Mouse (Mus musculus) retina, adult 2 months (tissue): ENCODE data around the gene Podn.
"Not testable (repeated sequence)": the region's sequence is repeated elsewhere in the genome, so short reads cannot be mapped to it uniquely, and the experiment has no call there.

Experiments used
- DNase-seq: peaks from one replicate; pipeline ENCODE4 v3.0.0-alpha.2; 2012; ENCODE audit warnings: low read depth, low spot score

Podn gene

DNA sequence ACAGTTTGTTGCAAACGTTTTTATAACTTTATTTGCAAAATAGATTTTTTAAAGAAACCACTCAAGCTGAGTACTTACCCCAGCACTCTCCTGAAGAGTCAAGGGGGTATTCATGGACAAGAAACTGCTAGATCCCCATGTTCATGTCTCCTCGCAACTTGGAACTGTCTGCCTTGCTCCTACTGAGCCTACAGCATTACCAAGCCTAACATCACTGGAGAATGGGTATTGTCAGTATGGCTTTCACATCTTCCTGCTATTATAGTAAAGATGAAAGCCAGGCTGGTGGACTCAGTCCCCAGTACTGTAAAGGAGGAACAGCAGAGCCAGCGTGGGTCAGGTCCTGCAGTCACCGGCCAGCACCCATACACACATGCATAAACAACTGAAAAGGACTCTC, at the start of gene Podn:
Podn (minus strand) TSS at position 101 of the 400 bp plus-strand sequence.
- no peak for DNase-seq

DNA sequence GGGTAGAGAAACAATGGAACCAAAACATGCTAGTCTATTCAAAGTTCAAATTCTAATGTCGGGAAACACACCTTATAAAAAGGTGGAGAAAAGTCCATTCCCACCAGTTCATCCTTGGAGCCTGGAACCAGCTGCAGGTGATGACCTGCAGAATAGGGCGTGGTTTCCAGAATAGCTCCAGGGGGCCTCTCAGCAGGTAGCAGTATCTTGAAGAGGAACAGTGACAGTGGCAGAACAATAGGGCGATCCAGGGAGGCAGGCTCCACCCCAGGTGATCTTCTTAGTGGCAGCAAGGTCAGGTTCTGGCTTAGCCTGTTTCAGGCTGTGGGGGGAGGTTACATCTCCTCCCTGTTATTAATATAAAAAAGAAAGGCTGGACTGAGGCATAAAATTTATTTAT, 49.3 kb upstream of the Podn start:
- DNase-seq: not testable (repeated sequence)

DNA sequence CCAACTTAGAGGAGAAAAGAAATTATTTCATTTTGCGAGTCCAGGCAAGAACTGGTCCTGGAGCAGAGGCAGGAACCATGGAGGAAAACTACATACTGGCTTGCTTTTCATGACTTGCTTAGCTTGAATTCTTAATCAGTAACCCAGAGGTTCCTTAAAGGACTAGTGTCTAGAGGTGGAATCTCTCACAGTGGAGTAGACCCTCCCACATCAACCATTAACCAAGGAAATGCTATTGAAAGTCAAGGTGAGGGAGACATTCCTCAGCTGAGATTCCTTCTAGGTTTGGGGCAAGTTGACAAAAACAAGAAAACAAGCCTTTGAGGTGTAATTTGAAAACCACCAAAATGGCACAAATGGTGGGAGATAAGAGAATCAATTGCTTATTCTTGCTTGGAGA, 48.6 kb upstream of the Podn start, which contains the start of gene Scp2:
Scp2 (minus strand) TSS at position 119 of the 400 bp plus-strand sequence.
- DNase-seq: no peak

DNA sequence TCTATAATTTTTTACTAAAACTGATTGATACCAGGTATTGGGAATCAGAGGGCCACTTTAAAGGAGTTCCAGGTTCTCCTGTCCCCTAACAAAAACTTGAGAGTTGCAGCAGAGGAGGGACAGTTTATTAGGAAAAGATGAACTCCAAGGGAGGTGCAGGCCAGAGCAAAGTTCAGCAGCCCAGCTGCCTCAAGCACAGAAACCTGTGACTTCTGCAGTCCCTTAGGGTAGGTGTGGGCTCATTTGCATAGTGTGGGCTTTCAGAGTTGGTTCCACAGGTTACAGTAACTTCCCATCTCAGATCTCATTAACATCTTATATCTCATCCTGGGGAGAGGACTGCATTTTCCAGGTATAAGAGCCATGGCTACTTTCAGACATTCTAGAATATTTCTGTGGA, 47.5 kb upstream of the Podn start:
- no peak for DNase-seq

DNA sequence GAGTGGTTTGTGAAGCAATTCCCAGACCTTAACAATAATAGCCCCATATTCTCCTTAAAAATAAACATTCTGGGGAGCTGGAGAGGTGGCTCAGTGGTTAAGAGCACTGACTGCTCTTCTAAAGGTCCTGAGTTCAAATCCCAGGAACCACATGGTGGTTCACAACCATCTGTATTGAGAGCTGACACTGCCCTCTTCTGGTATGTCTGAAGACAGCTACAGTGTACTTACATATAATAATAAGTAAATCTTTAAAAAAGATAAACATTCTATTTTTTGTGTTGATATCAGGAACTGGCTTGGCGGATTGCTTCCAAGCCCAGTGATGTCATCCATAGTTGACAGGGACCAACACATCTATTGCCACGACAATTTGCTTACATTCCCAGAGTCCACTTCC, 46.9 kb upstream of the Podn start:
- DNase-seq: not testable (repeated sequence)

DNA sequence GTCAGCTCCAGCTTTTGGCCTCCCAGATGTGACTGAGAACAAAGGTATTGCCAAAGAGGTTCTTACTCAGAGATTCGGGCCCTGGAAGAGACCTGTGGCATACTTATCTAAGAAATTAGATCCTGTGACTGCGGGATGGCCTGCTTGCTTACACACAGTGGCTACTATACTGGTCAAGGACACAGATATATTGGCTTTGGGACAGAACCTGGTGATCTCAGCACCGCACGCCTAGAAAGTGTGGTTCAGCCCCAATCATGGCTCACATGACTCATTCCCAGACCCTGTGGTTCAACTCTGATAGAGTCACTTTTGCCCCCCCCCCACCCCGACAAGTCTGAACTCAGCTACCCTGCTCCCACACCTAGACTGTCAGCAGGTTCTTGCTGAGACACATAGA, 40.7 kb upstream of the Podn start:
- no peak for DNase-seq

DNA sequence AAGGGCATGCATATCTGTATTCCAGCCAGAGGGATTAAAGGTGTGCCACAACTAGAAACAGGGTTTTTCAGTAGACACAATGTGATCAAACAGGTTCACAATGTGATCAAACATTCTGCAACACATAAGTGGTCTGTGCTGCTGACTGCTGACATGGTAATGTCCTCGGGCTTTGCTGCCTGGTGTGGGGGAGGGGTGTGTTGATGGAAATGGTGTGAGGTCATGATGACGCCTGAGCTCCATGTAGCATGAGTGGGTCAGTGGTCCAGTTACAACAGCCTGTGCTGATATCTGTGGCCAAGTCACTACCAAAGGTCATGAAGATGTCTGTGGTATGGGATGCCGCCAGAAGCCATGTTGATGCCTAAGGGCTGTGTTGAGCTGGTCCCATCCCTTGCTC, 34.2 kb upstream of the Podn start:
- DNase-seq: no peak

DNA sequence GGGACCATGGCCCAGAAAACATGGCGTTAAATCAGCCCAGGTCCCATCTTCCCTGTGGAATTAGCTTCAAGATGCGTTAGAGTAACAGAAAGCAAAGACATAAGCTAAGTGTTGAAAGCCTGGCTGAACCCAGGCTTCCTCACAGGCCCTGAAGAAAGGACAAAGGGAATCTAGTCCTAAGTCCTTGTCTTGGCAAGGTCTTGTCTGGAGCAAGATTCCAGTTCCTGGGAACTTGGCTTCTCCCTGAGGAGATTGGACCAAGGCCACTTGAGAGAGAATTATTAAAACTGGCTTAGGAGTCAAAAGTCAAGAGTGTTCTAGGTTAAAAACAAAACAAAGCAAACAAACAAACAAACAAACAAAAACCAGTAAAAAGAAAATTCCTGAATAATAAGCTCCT, 32.1 kb upstream of the Podn start:
- no peak for DNase-seq

DNA sequence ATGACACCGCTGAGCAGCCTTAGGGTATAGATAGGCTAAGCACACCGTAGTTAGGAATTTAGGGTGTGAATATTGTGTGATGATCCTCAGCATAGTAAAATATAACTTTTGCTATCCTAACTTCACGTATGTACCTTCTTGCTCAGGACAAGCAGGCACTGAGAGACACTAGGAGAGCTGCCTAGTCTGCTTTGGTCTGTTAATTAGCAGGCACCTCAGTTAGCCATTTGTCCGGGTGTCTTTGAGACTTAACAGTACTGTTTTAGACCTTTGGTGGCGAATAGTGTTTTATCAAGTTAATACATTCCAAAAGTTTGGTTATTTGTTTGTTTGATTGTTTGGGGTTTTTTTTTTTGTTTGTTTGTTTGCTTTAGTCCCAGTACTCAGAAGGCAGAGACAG, 31.3 kb upstream of the Podn start:
- no peak for DNase-seq

DNA sequence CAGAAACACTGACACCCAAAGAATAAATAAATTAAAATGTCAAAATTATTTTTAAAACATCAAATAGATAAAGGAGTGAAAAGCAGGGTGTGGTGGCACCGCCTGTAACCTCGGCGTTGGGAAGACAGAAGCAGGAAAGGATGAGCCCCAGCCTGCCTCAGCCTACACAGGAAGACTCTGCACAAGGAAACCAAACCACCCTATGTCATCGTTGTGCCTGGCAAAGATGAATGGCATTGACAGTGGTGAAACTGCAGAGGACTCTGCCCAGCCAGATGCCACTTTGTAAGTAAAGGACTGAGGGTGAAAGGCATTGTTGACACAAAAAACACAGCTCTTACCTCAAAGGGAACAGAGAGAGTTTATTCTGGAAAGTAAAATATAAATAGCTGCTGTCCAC, 30.0 kb upstream of the Podn start:
- DNase-seq: no peak

DNA sequence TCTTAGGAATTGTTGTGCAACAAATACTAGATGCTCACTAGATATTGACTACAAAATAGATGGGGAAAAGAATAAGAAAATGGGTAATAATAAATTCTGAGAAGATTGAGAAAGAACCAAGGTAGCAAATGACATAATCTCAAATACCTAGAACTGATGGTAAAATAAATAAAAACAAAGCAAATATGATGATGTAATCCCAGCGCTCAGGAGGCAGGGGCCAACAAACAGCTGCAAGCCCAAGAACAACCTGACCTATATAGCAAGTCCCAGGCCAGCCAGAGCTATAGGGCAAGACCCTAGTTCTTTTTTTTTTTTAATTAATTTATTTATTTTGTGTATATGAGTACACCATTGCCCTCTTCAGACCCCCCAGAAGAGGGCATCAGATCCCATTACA, 27.9 kb upstream of the Podn start:
- no peak for DNase-seq

DNA sequence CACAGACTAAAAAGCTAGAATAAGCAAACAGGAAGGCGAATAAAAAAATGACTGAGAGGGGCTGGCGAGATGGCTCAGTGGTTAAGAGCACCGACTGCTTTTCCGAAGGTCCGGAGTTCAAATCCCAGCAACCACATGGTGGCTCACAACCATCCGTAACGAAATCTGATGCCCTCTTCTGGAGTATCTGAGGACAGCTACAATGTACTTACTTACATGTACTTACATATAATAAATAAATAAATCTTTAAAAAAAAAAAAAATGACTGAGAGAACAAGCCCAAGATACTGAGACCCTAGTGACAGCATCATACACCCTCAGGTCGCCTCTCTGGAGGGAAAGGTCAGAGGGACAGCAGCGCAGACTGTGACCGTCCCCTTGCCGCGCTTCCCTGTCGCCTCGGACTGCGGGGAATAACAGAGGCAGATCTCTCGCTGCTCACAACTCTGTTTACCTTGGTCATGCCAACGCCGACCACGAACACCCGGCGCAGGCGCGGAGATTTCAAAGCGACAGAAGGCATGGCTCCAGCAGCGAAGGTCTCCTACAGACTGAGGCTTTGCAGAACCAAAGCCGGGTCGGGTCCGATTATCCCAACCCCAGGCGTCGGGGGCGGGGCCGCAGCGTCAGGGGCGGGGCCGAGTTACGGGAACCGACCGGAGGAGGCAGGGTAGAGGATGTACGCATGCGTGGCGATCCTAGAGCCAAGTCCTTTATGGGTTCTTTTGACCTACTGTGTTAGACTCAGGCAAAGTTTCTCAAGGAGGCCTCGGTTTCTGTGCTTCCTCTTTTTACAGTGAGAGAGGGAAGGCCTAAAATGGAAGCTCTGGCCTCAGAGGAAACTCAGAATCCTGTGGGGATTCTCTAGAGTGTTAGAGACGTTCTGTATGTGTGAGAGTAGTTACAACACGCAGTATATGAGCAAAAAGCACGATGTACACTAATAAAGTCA, 22.0 kb upstream of the Podn start:
- peak; percentile 84 for DNase-seq

DNA sequence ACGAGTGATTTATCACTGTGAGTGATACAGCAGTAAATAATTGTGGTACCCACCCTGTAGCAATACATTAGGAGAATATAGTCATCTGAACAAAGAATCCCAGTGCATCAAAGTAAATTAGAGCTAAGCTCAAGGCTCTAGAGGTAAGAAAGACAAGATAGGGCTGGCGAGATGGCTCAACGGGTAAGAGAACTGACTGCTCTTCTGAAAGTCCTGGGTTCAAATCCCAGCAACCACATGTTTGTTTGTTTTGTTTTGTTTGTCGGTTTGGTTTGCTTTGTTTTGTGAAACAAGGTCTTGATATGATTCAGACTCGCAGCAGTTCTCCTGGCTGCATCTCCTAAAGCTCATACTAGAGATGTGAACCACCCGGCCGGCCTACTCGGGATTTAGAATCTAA, 21.2 kb upstream of the Podn start:
- DNase-seq: no peak

DNA sequence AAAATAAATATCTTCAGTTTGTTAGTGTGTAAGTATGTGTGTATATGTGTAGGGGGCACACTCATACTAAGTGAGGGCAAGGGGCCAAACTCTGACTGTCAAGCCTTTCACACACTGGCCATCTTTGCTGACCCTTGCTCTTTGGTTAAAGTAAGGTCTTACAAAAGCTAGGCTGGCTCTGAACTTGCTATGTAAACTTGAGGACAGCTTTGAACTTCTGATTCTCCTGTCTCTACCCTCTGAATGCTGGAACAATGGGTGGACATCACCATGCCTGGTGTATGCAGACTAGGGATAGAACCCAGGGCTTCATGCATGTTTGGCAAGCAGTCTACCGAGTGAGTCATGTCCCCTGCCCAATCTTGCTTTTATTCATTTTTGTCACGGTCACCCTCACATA, 20.2 kb upstream of the Podn start:
- DNase-seq: no peak

DNA sequence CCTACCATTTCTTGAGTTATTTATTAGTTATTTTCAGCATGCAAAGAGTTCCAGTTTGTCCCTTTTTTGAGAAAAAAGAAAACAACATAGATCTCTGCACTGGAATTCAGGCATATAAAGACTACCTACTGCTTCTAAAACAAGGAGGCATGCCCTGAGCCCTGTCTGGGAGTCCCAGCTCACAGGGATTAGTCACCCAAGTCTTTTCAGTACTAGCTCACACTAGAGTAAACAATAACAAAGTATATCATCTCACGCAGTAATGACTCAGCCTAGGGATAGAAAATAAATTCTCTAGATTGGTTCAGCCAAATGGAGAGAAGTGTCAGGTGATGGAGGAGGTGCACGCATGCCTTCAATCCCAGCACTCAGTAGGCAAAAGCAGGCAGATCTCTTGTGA, 14.5 kb upstream of the Podn start:
- no peak for DNase-seq

DNA sequence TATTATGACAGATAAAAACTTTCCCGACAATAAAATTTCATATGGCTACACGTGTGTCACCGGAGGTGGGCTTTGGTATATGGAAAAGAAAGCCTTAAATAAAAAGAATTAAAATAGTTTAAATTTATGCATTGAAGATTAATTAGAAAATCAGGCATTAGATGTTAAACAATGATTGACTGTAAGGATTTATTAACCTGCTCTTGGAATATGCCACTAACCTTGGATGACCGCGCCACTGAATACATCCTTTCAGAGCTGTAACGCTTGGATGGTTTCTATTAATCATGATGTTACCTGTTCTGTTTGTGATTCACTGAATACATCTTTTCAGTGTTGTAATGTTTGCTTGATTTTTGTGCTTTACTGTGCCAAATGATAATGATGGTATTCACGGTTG, 13.5 kb upstream of the Podn start:
- DNase-seq: no peak

DNA sequence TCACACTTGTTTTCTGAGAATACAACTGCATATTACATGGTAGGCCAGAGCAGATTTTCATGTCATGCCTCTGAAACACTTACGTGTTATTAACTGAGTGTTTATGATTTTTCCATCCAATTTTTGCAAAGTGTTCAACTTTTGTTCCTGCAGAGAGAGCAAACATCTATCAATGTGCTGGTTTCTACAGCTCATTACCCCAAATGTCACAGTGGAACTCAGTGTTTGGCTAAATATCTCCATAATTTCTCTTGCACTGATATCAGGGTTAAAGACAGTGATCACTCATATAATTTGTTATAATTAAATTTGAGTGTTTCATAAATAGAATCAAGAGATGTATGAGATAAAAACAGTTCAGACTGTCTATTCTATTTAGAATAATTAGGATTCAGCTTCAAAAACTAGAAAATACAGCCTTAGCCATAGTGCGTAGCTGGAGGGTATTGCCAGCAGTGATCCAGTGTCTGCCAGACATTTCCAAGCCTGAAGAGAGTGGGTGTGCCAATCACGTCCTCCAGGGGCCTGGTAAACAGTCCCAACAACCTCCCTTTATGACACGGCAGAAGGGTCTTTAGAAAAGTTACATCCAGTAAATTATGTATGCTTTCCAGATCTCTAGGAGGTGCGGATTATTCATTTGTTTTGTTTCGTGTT, 3.4 kb downstream of the Podn start:
- DNase-seq: no peak

DNA sequence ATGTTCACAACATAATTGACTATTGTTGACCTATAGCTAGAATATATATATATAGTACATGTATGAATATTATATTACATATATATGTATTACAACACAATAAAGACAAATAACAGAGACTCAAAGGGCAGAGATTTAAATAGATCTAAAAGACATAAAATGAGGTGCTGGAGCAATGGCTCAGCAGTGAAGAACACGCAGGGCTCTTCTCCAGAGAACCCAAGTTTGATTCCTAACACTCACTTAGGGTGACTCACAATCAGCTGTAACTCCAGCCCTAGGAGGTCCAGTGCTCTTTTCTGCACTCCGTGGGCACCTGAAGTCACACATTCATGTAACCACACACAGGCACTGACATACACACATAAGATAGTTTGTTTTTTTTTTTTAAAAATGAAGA, 12.3 kb downstream of the Podn start:
- no peak for DNase-seq

DNA sequence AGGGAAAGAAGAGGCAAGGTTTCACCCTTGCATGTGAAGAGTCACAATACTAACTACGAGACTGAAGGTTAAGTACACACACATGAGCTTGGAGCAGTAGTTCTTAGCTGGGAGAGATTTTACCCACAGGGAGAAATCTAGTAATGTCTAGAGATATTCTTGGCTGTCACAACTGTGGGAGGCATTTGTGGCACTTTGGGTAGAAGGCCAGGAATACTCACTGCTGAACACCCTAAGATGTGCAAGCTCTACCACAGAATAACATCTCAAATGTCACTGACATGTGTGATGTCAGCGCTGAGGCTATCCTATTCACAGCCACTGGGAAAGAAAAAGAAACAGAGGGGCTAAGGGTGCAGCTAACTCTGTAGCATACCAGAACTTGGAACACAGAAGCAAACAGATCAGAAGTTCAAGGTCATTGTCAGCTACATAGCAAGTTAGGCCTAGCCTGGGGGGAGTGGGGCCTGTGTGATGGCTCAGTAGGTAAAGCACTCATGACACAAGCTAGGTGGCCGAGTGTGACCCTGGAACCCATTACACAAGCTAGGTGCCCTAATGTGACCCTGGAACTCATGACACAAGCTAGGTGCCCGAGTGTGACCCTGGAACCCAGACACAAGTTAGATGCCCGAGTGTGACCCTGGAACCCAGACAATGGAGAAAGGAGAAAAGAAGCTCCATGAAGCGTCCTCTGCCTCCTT, 13.1 kb downstream of the Podn start:
- DNase-seq: no peak

DNA sequence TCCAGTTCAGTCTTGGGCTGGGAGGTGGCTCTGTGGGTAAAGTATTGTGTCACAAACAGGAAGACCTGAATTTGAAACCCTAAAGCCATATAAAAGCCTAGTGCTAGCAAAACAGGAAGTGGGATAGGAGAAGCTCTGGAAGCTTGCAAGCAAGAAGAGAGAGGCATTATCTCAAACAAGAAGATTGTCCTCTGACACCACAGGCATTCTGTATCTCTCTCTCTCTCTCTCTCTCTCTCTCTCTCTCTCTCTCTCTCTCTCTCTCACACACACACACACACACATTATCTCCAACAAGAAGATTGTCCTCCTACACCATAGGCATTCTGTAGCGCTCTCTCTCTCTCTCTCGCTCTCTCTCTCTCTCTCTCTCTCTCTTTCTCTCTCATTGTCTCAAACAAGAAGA, 13.8 kb downstream of the Podn start:
- no peak for DNase-seq

DNA sequence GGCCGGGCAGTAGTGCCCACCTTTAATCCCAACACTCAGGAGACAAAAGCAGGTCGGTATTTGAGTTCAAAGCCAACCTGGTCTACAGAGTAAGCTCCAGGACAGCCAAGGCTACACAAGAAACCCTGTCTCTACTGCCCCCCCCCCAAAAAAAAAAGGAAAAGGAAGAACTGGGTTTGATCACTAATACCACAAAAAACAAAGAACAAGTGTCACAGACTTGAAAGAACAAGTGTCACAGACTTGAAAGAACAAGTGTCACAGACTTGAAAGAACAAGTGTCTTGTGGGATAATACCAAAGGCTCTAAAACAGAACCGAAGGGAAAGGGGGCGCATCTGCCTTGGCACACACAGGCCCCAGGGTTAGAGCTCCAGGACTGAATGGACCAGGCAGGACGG, 15.4 kb downstream of the Podn start:
- no peak for DNase-seq

DNA sequence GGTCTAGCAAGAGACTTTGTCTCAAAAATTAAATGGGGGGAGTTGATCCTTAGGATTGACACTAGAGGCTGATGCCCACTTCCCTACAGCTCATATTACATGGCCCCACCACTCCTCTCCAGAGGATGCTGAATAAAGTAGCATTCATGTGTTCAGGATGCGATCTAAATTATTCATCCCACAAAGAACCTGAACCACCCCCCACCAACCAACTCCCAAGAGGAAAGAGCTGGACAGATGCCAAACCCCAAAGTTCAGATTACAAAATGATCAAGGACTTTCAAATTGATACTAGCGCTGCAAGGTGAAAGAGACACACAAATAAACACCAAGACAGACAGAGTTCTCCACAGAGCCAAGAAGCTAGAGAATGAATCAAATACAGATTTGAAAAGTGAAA, 16.5 kb downstream of the Podn start:
- no peak for DNase-seq
